ENCODE assay signal across 13 mouse cellular contexts in genomic region chr9:34871316-34871966, GRCm38 (mm10).
DNase-seq lines count a peak whose midpoint lies in the region; ATAC-seq lines count a peak whose summit lies in the region.
"Had no signal": no experiment of that assay in that cellular context is flagged by ENCODE, and none has a peak within 500 bp of the region (broad histone marks: within the 10 kb centered on the region; RNA-seq: fewer than 3 reads in every experiment).

No protein-coding gene starts in this region.

- H3K27ac ChIP-seq in embryonic facial prominence, embryonic 11.5 days (replicated peaks; ENCODE audit: low read depth, low read length) = no peak overlapping the region
- H3K27ac ChIP-seq in hindbrain, embryonic 12.5 days = peak overlapping the region; percentile 35; the same call in 1 of the 2 replicates
- peak overlapping the region; percentile 32 for H3K27ac ChIP-seq in midbrain, embryonic 15.5 days
- H3K27ac ChIP-seq: embryonic facial prominence, embryonic 15.5 days had no signal

- no peak overlapping the region for H3K4me2 ChIP-seq in embryonic facial prominence, embryonic 11.5 days (ENCODE audit: low read depth, low read length)
- H3K4me2 ChIP-seq in hindbrain, embryonic 12.5 days (replicated peaks) = peak overlapping the region; percentile 13; the same call in 1 of the 2 replicates
- H3K4me2 ChIP-seq in midbrain, embryonic 15.5 days = no peak overlapping the region
- H3K4me2 ChIP-seq: embryonic facial prominence, embryonic 15.5 days had no signal

- WGBS in embryonic facial prominence, embryonic 11.5 days = 57% methylated on average over 15 of the region's 15 CpGs
- WGBS in hindbrain, embryonic 12.5 days = 23% methylated on average over 15 of the region's 15 CpGs
- 16% methylated on average over 15 of the region's 15 CpGs for WGBS in midbrain, embryonic 15.5 days

- 0 out of 2 replicates have a peak, but pooled peaks have one; percentile 29 for ATAC-seq in embryonic facial prominence, embryonic 11.5 days (replicated peaks; ENCODE audit: insufficient number of reproducible peaks, low FRiP score, low TSS enrichment, low read depth)
- peak; percentile 66; the same call in 1 of the 2 replicates for ATAC-seq in hindbrain, embryonic 12.5 days (ENCODE audit: low FRiP score)
- peak; percentile 75 for ATAC-seq in midbrain, embryonic 15.5 days (replicated peaks)

- H3K4me1 ChIP-seq in embryonic facial prominence, embryonic 11.5 days (ENCODE audit: control insufficient read depth, insufficient read depth, low read length) = no peaks in the 10 kb centered on the region
- peaks cover 15% of the 10 kb centered on the region for H3K4me1 ChIP-seq in hindbrain, embryonic 12.5 days
- peaks cover 17% of the 10 kb centered on the region for H3K4me1 ChIP-seq in midbrain, embryonic 15.5 days
- H3K4me1 ChIP-seq: embryonic facial prominence, embryonic 15.5 days had no signal

- no peaks in the 10 kb centered on the region for H3K36me3 ChIP-seq in embryonic facial prominence, embryonic 11.5 days (replicated peaks; ENCODE audit: control insufficient read depth, insufficient read depth, low read depth, low read length)
- H3K36me3 ChIP-seq in hindbrain, embryonic 12.5 days = no peaks in the 10 kb centered on the region
- H3K36me3 ChIP-seq in midbrain, embryonic 15.5 days (replicated peaks) = no peaks in the 10 kb centered on the region
- H3K36me3 ChIP-seq: embryonic facial prominence, embryonic 15.5 days had no signal

- H3K4me3 ChIP-seq in embryonic facial prominence, embryonic 11.5 days (ENCODE audit: low read depth, low read length) = no peak overlapping the region
- no peak overlapping the region for H3K4me3 ChIP-seq in hindbrain, embryonic 12.5 days
- no peak overlapping the region for H3K4me3 ChIP-seq in midbrain, embryonic 15.5 days
- H3K4me3 ChIP-seq: embryonic facial prominence, embryonic 15.5 days had no signal

- no peaks in the 10 kb centered on the region for H3K27me3 ChIP-seq in embryonic facial prominence, embryonic 11.5 days (ENCODE audit: control insufficient read depth, insufficient read depth, low read length)
- H3K27me3 ChIP-seq in hindbrain, embryonic 12.5 days = 0 out of 2 replicates have a peak, but pooled peaks cover 2% of the 10 kb centered on the region
- 0 out of 2 replicates have a peak, but pooled peaks cover 2% of the 10 kb centered on the region for H3K27me3 ChIP-seq in midbrain, embryonic 15.5 days (replicated peaks)
- H3K27me3 ChIP-seq: embryonic facial prominence, embryonic 15.5 days had no signal

- no peak overlapping the region for H3K9ac ChIP-seq in embryonic facial prominence, embryonic 11.5 days (replicated peaks; ENCODE audit: low read length)
- peak overlapping the region; percentile 41; the same call in 1 of the 2 replicates for H3K9ac ChIP-seq in hindbrain, embryonic 12.5 days
- no peak overlapping the region for H3K9ac ChIP-seq in midbrain, embryonic 15.5 days
- H3K9ac ChIP-seq: embryonic facial prominence, embryonic 15.5 days had no signal

- H3K9me3 ChIP-seq in embryonic facial prominence, embryonic 11.5 days (replicated peaks; ENCODE audit: control insufficient read depth, low read length) = no peaks in the 10 kb centered on the region
- no peaks in the 10 kb centered on the region for H3K9me3 ChIP-seq in hindbrain, embryonic 12.5 days (replicated peaks)
- H3K9me3 ChIP-seq in midbrain, embryonic 15.5 days = no peaks in the 10 kb centered on the region
- H3K9me3 ChIP-seq: embryonic facial prominence, embryonic 15.5 days had no signal

- DNase-seq in Muller cell, postnatal 12 days (ENCODE audit: inconsistent ontology term) = peak; percentile 62
- peak; percentile 21 for DNase-seq in embryonic facial prominence, embryonic 11.5 days (ENCODE audit: low spot score)
- DNase-seq in lung, postnatal 10 days = no peak
- no peak for DNase-seq in gastrocnemius, postnatal 25 days
- DNase-seq in layer of hippocampus, postnatal 36 days = no peak
- no peak for DNase-seq in lung, postnatal 36 days
- DNase-seq: adrenal gland, postnatal 25 days; B cell, adult 2 months; cerebellum, adult 18-20 months; kidney, postnatal 25 days had no signal

Comparison
In these comparisons a context has a peak if more than half of its experiments do, and no peak if none do; other contexts are left out.
1. DNase-seq: peak in Muller cell, postnatal 12 days (single experiment) and embryonic facial prominence, embryonic 11.5 days (single experiment); none in lung, postnatal 10 days (single experiment), gastrocnemius, postnatal 25 days (single experiment), layer of hippocampus, postnatal 36 days (0 of 2) and lung, postnatal 36 days (single experiment).
2. Peak in every context shown above with its lines, with median percentiles within 50 percentile points of each other: ATAC-seq.